Mouse (Mus musculus): ENCODE results near the gene Prkn.

- TF ChIP-seq CTCF (IDR thresholded peaks at IDR 0.05) (no peak), POLR2A (IDR thresholded peaks at IDR 0.05; ENCODE audit: insufficient read depth, low read depth, low read length) (no peak)
These were observed 674.0 kb downstream of the Prkn start for GRCm38 (mm10) chr17:11514032-11514761.
